Mouse (Mus musculus) heart, adult 18-20 months (tissue): ENCODE data around the gene Itprip. TPM values are rescaled to one million over a fixed set of nuclear protein-coding genes. Genes with fewer than 3 reads are reported as not detected.
A peak's percentile ranks its signal among the peaks of the same experiment; 100 is the strongest.

Experiments used
- DNase-seq, 2 experiments: peaks; one replicate each; pipeline ENCODE4 v3.0.0; 2021 to 2022; ENCODE audit warnings: mixed read lengths in 1 of 2
- total RNA-seq, 2 experiments: library from RNA; stranded (reverse); gene quantifications; 2 replicates each; pipeline ENCODE4 v1.2.3; 2021

Gene Itprip
- total RNA-seq, 2 experiments from 2014 or later, result 8.9 to 9.2 TPM

- no peak for DNase-seq
These were observed 3.8 kb downstream of the Itprip start for GRCm38 (mm10) chr19:47915251-47915650.

GRCm38 (mm10) chr19:47914191-47914590 is 4.9 kb downstream of the Itprip start:
- no peak for DNase-seq

- DNase-seq, result no peak
These were observed 5.8 kb downstream of the Itprip start for GRCm38 (mm10) chr19:47913344-47913743.

- DNase-seq, result no peak
These were observed 8.3 kb downstream of the Itprip start for GRCm38 (mm10) chr19:47910751-47911150.

GRCm38 (mm10) chr19:47910117-47910618 is 8.9 kb downstream of the Itprip start:
- no peak for DNase-seq

- peak; percentile 39 to 50 for DNase-seq
These were observed 9.5 kb downstream of the Itprip start for GRCm38 (mm10) chr19:47909387-47910116.

- no peak for DNase-seq
These were observed 10.1 kb downstream of the Itprip start for GRCm38 (mm10) chr19:47908961-47909371.

- DNase-seq, result no peak
These were observed 11.5 kb downstream of the Itprip start for GRCm38 (mm10) chr19:47907596-47907995.

- no peak for DNase-seq
These were observed 13.5 kb downstream of the Itprip start for GRCm38 (mm10) chr19:47905603-47906002.

- DNase-seq, result no peak
These were observed 14.0 kb downstream of the Itprip start for GRCm38 (mm10) chr19:47905081-47905480.

- DNase-seq, result no peak
These were observed 15.4 kb downstream of the Itprip start for GRCm38 (mm10) chr19:47903679-47904078.

- DNase-seq, result peak; percentile 56 to 65
These were observed 16.5 kb downstream of the Itprip start for GRCm38 (mm10) chr19:47902316-47903201.

- DNase-seq, result no peak
These were observed 18.5 kb downstream of the Itprip start for GRCm38 (mm10) chr19:47900558-47900957.

GRCm38 (mm10) chr19:47900012-47900411 is 19.1 kb downstream of the Itprip start:
- no peak for DNase-seq

GRCm38 (mm10) chr19:47898472-47899079 is 20.5 kb downstream of the Itprip start:
- DNase-seq, result no peak

GRCm38 (mm10) chr19:47893092-47893491 is 26.0 kb downstream of the Itprip start:
- no peak for DNase-seq

- DNase-seq, result peak; percentile 67 to 82
These were observed 27.4 kb downstream of the Itprip start for GRCm38 (mm10) chr19:47891562-47892312.

- no peak for DNase-seq
These were observed 28.5 kb downstream of the Itprip start for GRCm38 (mm10) chr19:47890489-47891130.

GRCm38 (mm10) chr19:47888037-47888436 is 31.1 kb downstream of the Itprip start:
- DNase-seq, result no peak

- DNase-seq, result peak; percentile 68 to 70
These were observed 31.7 kb downstream of the Itprip start for GRCm38 (mm10) chr19:47887417-47887816.

GRCm38 (mm10) chr19:47886617-47887016 is 32.5 kb downstream of the Itprip start:
- DNase-seq, result peak; percentile 59 to 74
